ENCODE assay signal across 9 mouse cellular contexts in the genomic region with DNA sequence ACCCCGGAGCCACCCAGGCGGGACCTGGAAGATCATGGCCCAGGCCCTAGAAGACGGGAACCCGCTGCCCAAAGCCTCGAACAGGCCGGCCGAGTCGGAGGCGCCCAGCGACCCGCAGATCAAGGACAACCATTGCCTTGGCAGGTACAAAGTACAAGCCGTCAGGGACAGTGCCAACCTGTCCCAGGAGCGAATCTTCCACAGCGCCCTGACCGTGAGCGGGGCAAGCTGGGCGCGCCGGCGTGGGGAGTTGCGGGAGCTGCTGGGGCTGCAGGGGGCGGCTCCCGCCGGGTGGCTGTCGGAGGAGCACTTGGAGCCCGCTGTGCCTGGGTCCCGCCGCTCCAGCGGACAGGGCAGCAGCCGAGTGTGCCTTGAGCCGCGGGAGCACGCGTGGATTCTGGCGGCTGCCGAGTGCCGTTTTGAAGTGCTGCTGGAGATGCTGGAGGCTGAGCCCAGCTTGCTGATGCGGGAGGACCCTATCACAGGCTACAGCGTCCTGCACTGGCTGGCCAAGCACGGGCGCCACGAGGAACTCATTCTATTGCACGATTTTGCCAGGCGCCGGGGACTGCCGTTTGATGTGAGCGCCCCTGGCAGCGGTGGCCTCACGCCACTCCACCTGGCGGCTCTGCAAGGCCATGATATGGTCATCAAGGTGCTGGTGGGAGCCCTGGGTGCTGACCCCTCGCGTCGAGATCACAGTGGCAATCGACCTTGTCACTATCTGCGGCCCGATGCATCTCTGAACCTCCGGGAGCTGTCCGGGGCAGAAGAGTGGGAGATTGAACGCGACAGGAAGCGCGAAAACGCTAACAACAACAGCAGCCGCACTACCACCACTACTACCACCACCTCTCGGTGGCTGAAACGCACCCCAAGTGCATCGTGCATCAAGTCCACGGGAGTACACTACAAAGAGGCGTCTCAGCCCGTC. TPM values are rescaled to one million over a fixed set of nuclear protein-coding genes. Genes with fewer than 3 reads are reported as not detected.
A peak's percentile ranks its signal among the peaks of the same experiment; 100 is the strongest.
DNase-seq lines count a peak whose midpoint lies in the region; ATAC-seq and TF ChIP-seq lines count a peak whose summit lies in the region.
"Had no signal": no experiment of that assay in that cellular context is flagged by ENCODE, and none has a peak within 500 bp of the region (broad histone marks: within the 10 kb centered on the region; RNA-seq: fewer than 3 reads in every experiment).

No protein-coding gene starts in this region.

- peak overlapping the region; percentile 64 for H3K4me2 ChIP-seq in lung, embryonic 15.5 days
- H3K4me2 ChIP-seq in forebrain, postnatal 0 days (ENCODE audit: low read depth): peak overlapping the region; percentile 65
- peak overlapping the region; percentile 49 for H3K4me2 ChIP-seq in neural tube, embryonic 11.5 days (ENCODE audit: low read depth)

- no peak overlapping the region for H3K27ac ChIP-seq in lung, embryonic 15.5 days
- H3K27ac ChIP-seq in bone marrow macrophage, adult 2 months (ENCODE audit: insufficient read depth, low read depth, low read length): no peak overlapping the region
- no peak overlapping the region for H3K27ac ChIP-seq in forebrain, postnatal 0 days (ENCODE audit: low read depth, low read length)
- H3K27ac ChIP-seq in neural tube, embryonic 11.5 days (ENCODE audit: low read depth, low read length): no peak overlapping the region

- peaks cover 59% of the 10 kb centered on the region for H3K27me3 ChIP-seq in lung, embryonic 15.5 days
- no peaks in the 10 kb centered on the region; the same call in 1 of the 2 replicates for H3K27me3 ChIP-seq in forebrain, postnatal 0 days (ENCODE audit: insufficient read depth, low read length)
- peaks cover 26% of the 10 kb centered on the region for H3K27me3 ChIP-seq in neural tube, embryonic 11.5 days (ENCODE audit: control insufficient read depth, insufficient read depth, low read length)

- peak; percentile 35; the same call in 1 of the 2 replicates for ATAC-seq in lung, embryonic 15.5 days (ENCODE audit: borderline replicate concordance, extremely low read depth, low FRiP score, low TSS enrichment)
- peak; percentile 34; the same call in 1 of the 2 replicates for ATAC-seq in forebrain, postnatal 0 days
- no peak for ATAC-seq in neural tube, embryonic 11.5 days (ENCODE audit: insufficient read depth, low FRiP score, low TSS enrichment)

- DNase-seq in lung, postnatal 36 days: no peak
- DNase-seq in forebrain, postnatal 0 days: no peak
- peak; percentile 1 to 21 for DNase-seq in kidney, postnatal 4 days
- DNase-seq in neural tube, embryonic 11.5 days (ENCODE audit: low spot score): peak; percentile 27
- no peak for DNase-seq in adipocyte (ENCODE audit: low spot score)
- DNase-seq in thymus, postnatal 36 days: no peak

- H3K36me3 ChIP-seq in lung, embryonic 15.5 days: no peaks in the 10 kb centered on the region
- H3K36me3 ChIP-seq in forebrain, postnatal 0 days (ENCODE audit: insufficient read depth): no peaks in the 10 kb centered on the region
- H3K36me3 ChIP-seq in neural tube, embryonic 11.5 days (ENCODE audit: control insufficient read depth, insufficient read depth, low read length): no peaks in the 10 kb centered on the region

- H3K4me1 ChIP-seq in lung, embryonic 15.5 days: 0 out of 2 replicates have a peak, but pooled peaks cover 9% of the 10 kb centered on the region
- no peaks in the 10 kb centered on the region for H3K4me1 ChIP-seq in bone marrow macrophage, adult 2 months (ENCODE audit: control insufficient read depth, insufficient read depth, low read length)
- no peaks in the 10 kb centered on the region for H3K4me1 ChIP-seq in forebrain, postnatal 0 days (ENCODE audit: insufficient read depth)
- H3K4me1 ChIP-seq in neural tube, embryonic 11.5 days (ENCODE audit: control insufficient read depth, insufficient read depth, low read length): no peaks in the 10 kb centered on the region

- no peaks in the 10 kb centered on the region for H3K9me3 ChIP-seq in lung, embryonic 15.5 days
- no peaks in the 10 kb centered on the region for H3K9me3 ChIP-seq in forebrain, postnatal 0 days (ENCODE audit: low read length)
- no peaks in the 10 kb centered on the region for H3K9me3 ChIP-seq in neural tube, embryonic 11.5 days (ENCODE audit: control insufficient read depth, low read length)

- 14% methylated on average over 69 of the region's 70 CpGs for WGBS in lung, embryonic 15.5 days
- 28% methylated on average over 66 of the region's 70 CpGs for WGBS in forebrain, postnatal 0 days
- 15% methylated on average over 66 of the region's 70 CpGs for WGBS in neural tube, embryonic 11.5 days

- peak overlapping the region; percentile 34 for H3K4me3 ChIP-seq in lung, embryonic 15.5 days
- H3K4me3 ChIP-seq in bone marrow macrophage, adult 2 months (ENCODE audit: insufficient read depth, low read length): peak overlapping the region; percentile 40
- peak overlapping the region; percentile 34 for H3K4me3 ChIP-seq in forebrain, postnatal 0 days (ENCODE audit: low read depth, low read length)
- peak overlapping the region; percentile 30 for H3K4me3 ChIP-seq in neural tube, embryonic 11.5 days (ENCODE audit: low read depth, low read length)

- no peak for TF ChIP-seq POLR2A in bone marrow macrophage, adult 2 months (IDR thresholded peaks at IDR 0.05; ENCODE audit: borderline replicate concordance, low read depth, low read length)

- TF ChIP-seq CTCF in bone marrow macrophage, adult 2 months (IDR thresholded peaks at IDR 0.05; ENCODE audit: low read depth, low read length): no peak
- no peak for TF ChIP-seq CTCF in forebrain, postnatal 0 days (IDR thresholded peaks at IDR 0.05; ENCODE audit: low read depth)

- H3K9ac ChIP-seq in lung, embryonic 15.5 days: no peak overlapping the region
- H3K9ac ChIP-seq in forebrain, postnatal 0 days: peak overlapping the region; percentile 18; the same call in 1 of the 2 replicates
- 0 out of 2 replicates have a peak overlapping the region, but pooled peaks have one; percentile 4 for H3K9ac ChIP-seq in neural tube, embryonic 11.5 days (ENCODE audit: low read length)

RNA-seq across cellular contexts. Expression of gene Sowahd, which starts 0.5 kb away (rescaled TPM):
- not detected in 2 replicates for polyA plus RNA-seq in lung, embryonic 15.5 days (2015; fragmentation: Nextera tagmentation; extraction: Ambion mirVana)
- not detected in 2 replicates for polyA plus RNA-seq in bone marrow macrophage, adult 2 months (2012; ENCODE audit: insufficient read depth, insufficient read length, missing spikeins)
- not detected in 2 replicates for total RNA-seq in forebrain, postnatal 0 days (2014; rRNA removed)
- polyA plus RNA-seq in forebrain, postnatal 0 days (2015; fragmentation: Nextera tagmentation; extraction: Ambion mirVana): 0.12 TPM in 1 of 2 replicates, not detected in the other
- not detected in 2 replicates for polyA plus RNA-seq in neural tube, embryonic 11.5 days (2014; fragmentation: Nextera tagmentation; extraction: Ambion mirVana)
- total RNA-seq: neutrophil, adult 5-6 weeks had no signal

RNA-seq across cellular contexts. Expression of gene Rpl39, which starts 36.0 kb away (rescaled TPM):
- 509 and 532 TPM in 2 replicates for polyA plus RNA-seq in lung, embryonic 15.5 days (2015; fragmentation: Nextera tagmentation; extraction: Ambion mirVana)
- 1,242 and 1,471 TPM in 2 replicates for polyA plus RNA-seq in bone marrow macrophage, adult 2 months (2012; ENCODE audit: insufficient read depth, insufficient read length, missing spikeins)
- 270 and 540 TPM in 2 replicates for total RNA-seq in forebrain, postnatal 0 days (2014; rRNA removed)
- polyA plus RNA-seq in forebrain, postnatal 0 days (2015; fragmentation: Nextera tagmentation; extraction: Ambion mirVana): 360 and 524 TPM in 2 replicates
- polyA plus RNA-seq in neural tube, embryonic 11.5 days (2014; fragmentation: Nextera tagmentation; extraction: Ambion mirVana): 444 and 447 TPM in 2 replicates

RNA-seq across cellular contexts. Expression of gene Sept6, which starts 57.6 kb away (rescaled TPM):
- polyA plus RNA-seq in lung, embryonic 15.5 days (2015; fragmentation: Nextera tagmentation; extraction: Ambion mirVana): 17.7 and 20.1 TPM in 2 replicates
- 10.2 and 10.5 TPM in 2 replicates for polyA plus RNA-seq in bone marrow macrophage, adult 2 months (2012; ENCODE audit: insufficient read depth, insufficient read length, missing spikeins)
- total RNA-seq in forebrain, postnatal 0 days (2014; rRNA removed): 98.6 and 101 TPM in 2 replicates
- polyA plus RNA-seq in forebrain, postnatal 0 days (2015; fragmentation: Nextera tagmentation; extraction: Ambion mirVana): 59.1 and 60.8 TPM in 2 replicates
- polyA plus RNA-seq in neural tube, embryonic 11.5 days (2014; fragmentation: Nextera tagmentation; extraction: Ambion mirVana): 59.3 and 65.5 TPM in 2 replicates

Comparison
In these comparisons a context has a peak if more than half of its experiments do, and no peak if none do; other contexts are left out.
1. DNase-seq: peak in kidney, postnatal 4 days (2 of 2) and neural tube, embryonic 11.5 days (single experiment); none in lung, postnatal 36 days (single experiment), forebrain, postnatal 0 days (single experiment), adipocyte (single experiment) and thymus, postnatal 36 days (0 of 2).
2. Peak in every context shown above with its lines, with median percentiles within 50 percentile points of each other: H3K4me2 ChIP-seq and H3K4me3 ChIP-seq.